Mouse (Mus musculus): ENCODE measurements around the gene Zdhhc22. TPM values are rescaled to one million over a fixed set of nuclear protein-coding genes. Genes with fewer than 3 reads are reported as not detected.

The Zdhhc22 gene
- total RNA-seq (2023; ENCODE audit: inconsistent age): not detected in 4 replicates

DNA sequence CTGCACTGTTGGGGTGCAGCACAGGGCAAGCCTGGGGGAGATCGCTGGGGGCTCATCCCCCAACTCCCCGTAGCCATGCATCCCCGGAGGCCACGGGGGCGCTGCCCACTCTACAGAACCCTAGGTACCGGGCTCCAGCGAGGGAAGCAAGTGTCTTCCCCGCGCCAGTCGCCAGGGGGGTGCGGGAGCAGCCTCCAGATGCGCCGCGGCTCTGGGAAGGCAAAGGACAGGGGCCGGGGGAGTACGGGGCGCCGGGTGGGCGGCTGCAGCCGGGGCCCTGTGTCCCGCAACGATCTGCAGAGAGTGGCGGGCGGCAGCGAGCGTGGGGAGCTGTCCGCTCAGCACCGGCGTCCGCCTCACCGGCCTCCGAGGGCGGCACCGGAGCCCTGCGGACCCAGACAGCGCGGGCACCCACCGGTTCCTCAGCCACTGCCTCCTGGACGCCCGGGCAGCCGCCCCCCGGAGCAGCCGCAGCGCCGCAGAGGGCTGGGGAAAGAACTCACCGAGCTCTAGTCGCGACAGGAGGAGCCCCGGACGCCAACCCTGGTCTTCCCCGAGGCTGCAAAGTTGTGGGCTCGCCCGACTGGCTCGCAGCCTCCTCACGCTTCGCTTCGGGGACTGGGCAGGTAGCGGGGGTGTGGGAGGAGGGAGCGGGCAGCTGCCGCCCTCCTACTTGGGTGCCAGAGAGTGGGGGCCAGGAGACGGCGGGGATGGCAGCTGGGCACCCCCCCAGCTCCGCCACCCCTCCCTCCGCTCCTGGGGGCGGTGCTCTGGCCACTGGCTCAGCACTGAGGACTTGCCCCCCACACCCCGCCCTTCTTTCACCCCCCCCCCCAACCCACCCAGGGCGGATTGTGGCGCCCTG lies at the start of gene Zdhhc22:
Gene Zdhhc22, minus strand, starts transcription at position 541 of the 865 bp plus-strand sequence.

DNA sequence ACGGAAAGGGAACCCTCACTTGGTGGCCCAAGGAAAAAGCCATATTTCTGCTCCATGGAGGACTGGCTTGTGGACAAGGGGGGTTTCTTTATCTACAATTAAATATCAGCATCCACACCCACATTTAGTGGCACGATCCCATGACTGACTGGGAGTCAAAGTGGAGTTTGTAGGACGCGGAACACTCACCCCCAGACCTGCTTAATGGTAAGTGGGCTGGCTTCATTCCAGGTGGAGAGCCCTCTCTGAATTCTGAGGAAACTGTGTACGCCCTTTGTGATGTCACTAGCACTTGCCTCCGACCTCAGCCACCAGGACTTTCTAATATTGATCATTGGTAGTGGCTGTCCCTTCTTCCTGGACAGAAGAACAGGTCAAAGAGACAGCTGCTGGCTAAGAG lies 30.8 kb upstream of the Zdhhc22 start, which contains the start of gene Tmem63c:
Gene Tmem63c, plus strand, starts transcription at position 301 of the 400 bp plus-strand sequence.

DNA sequence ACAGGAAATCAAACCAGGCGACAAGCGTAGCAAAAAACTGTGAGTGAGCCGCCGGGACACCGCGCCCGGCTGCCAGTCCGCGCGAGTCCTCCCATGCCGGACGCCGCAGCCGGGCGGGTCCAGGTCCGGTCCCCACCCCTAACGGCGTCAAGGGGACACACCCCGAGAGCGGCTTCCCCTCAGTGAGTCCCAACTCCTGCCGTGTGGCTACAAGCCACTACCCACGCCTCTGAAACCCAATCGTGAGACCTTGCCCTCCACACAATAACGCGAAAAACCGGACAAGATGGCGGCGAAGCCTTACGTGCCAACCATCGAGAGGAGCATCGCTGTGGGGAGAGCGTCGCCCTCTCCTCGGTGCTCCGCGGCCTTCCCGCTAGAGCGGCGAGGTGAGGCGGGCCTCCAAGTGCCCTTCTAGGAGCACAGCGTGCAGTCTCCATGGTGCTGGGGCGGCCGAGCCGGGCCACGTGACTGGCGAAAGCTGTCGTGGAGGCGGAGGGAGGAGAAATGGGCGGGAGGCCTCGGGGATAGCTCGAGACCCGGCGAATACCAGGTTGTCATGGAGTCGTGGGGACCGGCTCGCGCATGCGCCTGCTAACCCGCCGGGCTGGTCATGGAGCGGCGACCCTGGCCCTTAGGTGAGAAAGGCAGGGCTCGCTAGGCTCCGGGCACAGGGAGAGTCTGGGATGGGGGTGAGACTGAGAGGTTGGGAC lies 43.2 kb downstream of the Zdhhc22 start, which contains the start of gene Cipc:
Gene Cipc, plus strand, starts transcription at position 182 of the 713 bp plus-strand sequence.

Other genes with a start within 250 kb of the Zdhhc22 start
- 47.0 to 50.7 TPM (median 49.3 TPM) in 4 replicates for gene Irf2bpl, start 105.6 kb downstream of the Zdhhc22 start, total RNA-seq (2023; ENCODE audit: inconsistent age)
- gene Cipc, start 43.4 kb downstream of the Zdhhc22 start, total RNA-seq (2023; ENCODE audit: inconsistent age): 51.6 to 60.1 TPM (median 56.2 TPM) in 4 replicates
- gene Tmem63c, start 30.9 kb upstream of the Zdhhc22 start, total RNA-seq (2023; ENCODE audit: inconsistent age): not detected in 4 replicates
- 0.32 to 0.78 TPM (median 0.78 TPM) in 3 of 4 replicates, not detected in the other for gene Ngb, start 112.1 kb upstream of the Zdhhc22 start, total RNA-seq (2023; ENCODE audit: inconsistent age)
- gene Gstz1, start 156.7 kb upstream of the Zdhhc22 start, total RNA-seq (2023; ENCODE audit: inconsistent age): 16.4 to 16.5 TPM (median 16.4 TPM) in 4 replicates
- 4.8 to 8.3 TPM (median 6.3 TPM) in 4 replicates for gene Pomt2, start 157.5 kb upstream of the Zdhhc22 start, total RNA-seq (2023; ENCODE audit: inconsistent age)
- gene Samd15, start 209.3 kb upstream of the Zdhhc22 start, total RNA-seq (2023; ENCODE audit: inconsistent age): 1.3 to 2.6 TPM (median 1.6 TPM) in 4 replicates
- 32.9 to 36.5 TPM (median 33.7 TPM) in 4 replicates for gene Tmed8, start 210.0 kb upstream of the Zdhhc22 start, total RNA-seq (2023; ENCODE audit: inconsistent age)
- 6.2 to 14.0 TPM (median 9.1 TPM) in 4 replicates for gene Noxred1, start 248.3 kb upstream of the Zdhhc22 start, total RNA-seq (2023; ENCODE audit: inconsistent age)

Data from B cell, adult (primary cell).